Mouse (Mus musculus): ENCODE measurements around the gene Nrg4. TPM values are rescaled to one million over a fixed set of nuclear protein-coding genes. Genes with fewer than 3 reads are reported as not detected.

The Nrg4 gene
- polyA plus RNA-seq, 1 experiment from 2014 or later: 0.81 TPM

- DNase-seq (ENCODE audit: low spot score) (no peak), ATAC-seq (replicated peaks; ENCODE audit: insufficient number of reproducible peaks, low FRiP score, low TSS enrichment, low read depth) (no peak)
- no peak overlapping the region for H3K27ac ChIP-seq (replicated peaks; ENCODE audit: low read depth, low read length)
- no peak overlapping the region for H3K4me2 ChIP-seq (ENCODE audit: low read depth, low read length)
- H3K4me1 ChIP-seq (ENCODE audit: control insufficient read depth, insufficient read depth, low read length): no peaks in the 10 kb centered on the region
- WGBS: 92% methylated on average over 2 of the region's 2 CpGs
- H3K9me3 ChIP-seq (replicated peaks; ENCODE audit: control insufficient read depth, low read length): no peaks in the 10 kb centered on the region
- H3K9ac ChIP-seq (replicated peaks; ENCODE audit: low read length): no peak overlapping the region
- H3K36me3 ChIP-seq (replicated peaks; ENCODE audit: control insufficient read depth, insufficient read depth, low read depth, low read length): no peaks in the 10 kb centered on the region
- no peak overlapping the region for H3K4me3 ChIP-seq (ENCODE audit: low read depth, low read length)
- no peaks in the 10 kb centered on the region for H3K27me3 ChIP-seq (ENCODE audit: control insufficient read depth, insufficient read depth, low read length)
These were observed 127.3 kb downstream of the Nrg4 start for GRCm38 (mm10) chr9:55199348-55199747.

DNA sequence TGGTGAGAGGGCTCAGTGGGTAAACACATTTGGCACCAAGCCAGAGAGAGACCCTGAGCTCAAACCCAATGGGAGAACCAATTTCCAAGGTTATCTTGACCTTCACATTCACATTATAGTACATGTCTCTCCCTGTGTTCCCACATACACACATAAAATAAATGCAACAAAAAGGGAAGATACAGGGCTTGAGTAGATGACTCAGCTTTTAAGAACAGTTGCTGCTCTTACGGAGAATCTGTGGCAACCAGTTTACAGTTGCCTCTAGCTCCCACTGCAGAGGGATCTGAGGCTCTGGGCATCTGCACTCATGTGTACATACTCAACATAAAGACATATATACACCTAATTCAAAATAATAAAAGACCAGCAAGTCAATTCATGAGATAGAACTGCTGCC, 128.4 kb downstream of the Nrg4 start:
- WGBS: 97% methylated on average over 1 of the region's 1 CpGs

DNA sequence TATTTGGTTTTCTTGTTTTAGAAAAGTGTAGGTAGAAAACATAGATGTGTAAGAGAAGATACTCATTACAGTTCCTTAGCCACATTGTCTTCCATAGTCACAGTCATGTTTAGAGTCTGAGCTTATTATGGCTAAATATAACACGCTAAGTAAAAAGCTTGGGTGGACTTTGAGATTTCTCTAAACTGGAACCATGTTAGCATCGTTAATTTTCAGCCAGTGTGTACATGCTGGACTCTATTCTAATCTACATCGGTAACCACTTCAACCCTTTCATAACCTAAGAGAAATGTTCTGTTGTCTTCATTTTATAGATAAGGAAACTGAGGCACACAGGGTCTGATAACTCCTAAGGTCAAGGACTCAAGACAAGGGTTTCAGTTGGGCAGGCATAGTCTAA, 130.8 kb downstream of the Nrg4 start:
- no peaks in the 10 kb centered on the region; the same call in 1 of the 2 replicates for H3K36me3 ChIP-seq (replicated peaks; ENCODE audit: control insufficient read depth, insufficient read depth, low read depth, low read length)
- H3K27me3 ChIP-seq (ENCODE audit: control insufficient read depth, insufficient read depth, low read length): no peaks in the 10 kb centered on the region
- H3K27ac ChIP-seq (replicated peaks; ENCODE audit: low read depth, low read length): no peak overlapping the region
- no peak for ATAC-seq (replicated peaks; ENCODE audit: insufficient number of reproducible peaks, low FRiP score, low TSS enrichment, low read depth)
- no peaks in the 10 kb centered on the region for H3K4me1 ChIP-seq (ENCODE audit: control insufficient read depth, insufficient read depth, low read length)
- no peaks in the 10 kb centered on the region for H3K9me3 ChIP-seq (replicated peaks; ENCODE audit: control insufficient read depth, low read length)
- no peak overlapping the region for H3K9ac ChIP-seq (replicated peaks; ENCODE audit: low read length)
- 96% methylated on average over 3 of the region's 3 CpGs for WGBS
- H3K4me2 ChIP-seq (ENCODE audit: low read depth, low read length): no peak overlapping the region
- no peak overlapping the region for H3K4me3 ChIP-seq (ENCODE audit: low read depth, low read length)
- no peak for DNase-seq (ENCODE audit: low spot score)

More for the DNA sequence above, 128.4 kb downstream of the Nrg4 start:
- no peaks in the 10 kb centered on the region for H3K27me3 ChIP-seq (ENCODE audit: control insufficient read depth, insufficient read depth, low read length)
- H3K9ac ChIP-seq (replicated peaks; ENCODE audit: low read length): no peak overlapping the region
- ATAC-seq (replicated peaks; ENCODE audit: insufficient number of reproducible peaks, low FRiP score, low TSS enrichment, low read depth) (no peak), DNase-seq (ENCODE audit: low spot score) (no peak)
- no peaks in the 10 kb centered on the region for H3K36me3 ChIP-seq (replicated peaks; ENCODE audit: control insufficient read depth, insufficient read depth, low read depth, low read length)
- no peak overlapping the region for H3K27ac ChIP-seq (replicated peaks; ENCODE audit: low read depth, low read length)
- no peak overlapping the region for H3K4me3 ChIP-seq (ENCODE audit: low read depth, low read length)
- H3K9me3 ChIP-seq (replicated peaks; ENCODE audit: control insufficient read depth, low read length): no peaks in the 10 kb centered on the region
- H3K4me1 ChIP-seq (ENCODE audit: control insufficient read depth, insufficient read depth, low read length): no peaks in the 10 kb centered on the region
- H3K4me2 ChIP-seq (ENCODE audit: low read depth, low read length): no peak overlapping the region

GRCm38 (mm10) chr9:55174235-55174634, 152.4 kb downstream of the Nrg4 start:
- Histone ChIP-seq H3K9me3 (replicated peaks; ENCODE audit: control insufficient read depth, low read length) (no peaks in the 10 kb centered on the region), H3K27ac (replicated peaks; ENCODE audit: low read depth, low read length) (no peak overlapping the region), H3K9ac (replicated peaks; ENCODE audit: low read length) (no peak overlapping the region), H3K4me2 (ENCODE audit: low read depth, low read length) (no peak overlapping the region), H3K27me3 (ENCODE audit: control insufficient read depth, insufficient read depth, low read length) (no peaks in the 10 kb centered on the region), H3K4me1 (ENCODE audit: control insufficient read depth, insufficient read depth, low read length) (no peaks in the 10 kb centered on the region), H3K36me3 (replicated peaks; ENCODE audit: control insufficient read depth, insufficient read depth, low read depth, low read length) (no peaks in the 10 kb centered on the region), H3K4me3 (ENCODE audit: low read depth, low read length) (no peak overlapping the region)
- DNase-seq (ENCODE audit: low spot score): no peak
- WGBS: 75% methylated on average over 2 of the region's 2 CpGs
- no peak for ATAC-seq (replicated peaks; ENCODE audit: insufficient number of reproducible peaks, low FRiP score, low TSS enrichment, low read depth)

DNA sequence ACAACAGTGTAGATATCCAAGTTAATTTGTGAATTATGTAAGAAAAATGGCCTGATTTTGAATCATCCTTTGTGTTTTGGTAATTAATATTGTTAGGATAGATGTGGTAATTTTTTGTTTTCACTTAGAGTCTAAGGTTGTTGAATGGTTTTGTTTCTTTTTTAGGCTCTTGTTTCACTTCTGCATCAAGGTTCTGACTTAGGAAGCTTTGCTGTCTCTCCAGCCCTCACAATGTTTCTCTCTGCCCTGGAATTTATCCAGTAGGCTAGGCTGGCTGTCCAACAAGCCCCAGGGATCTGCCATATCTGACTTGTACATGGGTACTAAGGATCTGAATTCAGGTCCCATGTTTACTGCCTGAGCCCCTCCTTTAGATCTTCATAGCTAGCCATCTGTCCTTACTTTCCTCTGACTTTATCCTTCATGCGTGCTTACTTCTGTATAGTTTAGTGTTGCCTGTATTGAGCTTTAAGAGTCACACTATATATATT, 154.4 kb downstream of the Nrg4 start:
- DNase-seq (ENCODE audit: low spot score) (no peak), ATAC-seq (replicated peaks; ENCODE audit: insufficient number of reproducible peaks, low FRiP score, low TSS enrichment, low read depth) (no peak)
- Histone ChIP-seq H3K36me3 (replicated peaks; ENCODE audit: control insufficient read depth, insufficient read depth, low read depth, low read length) (no peaks in the 10 kb centered on the region), H3K9ac (replicated peaks; ENCODE audit: low read length) (no peak overlapping the region), H3K27ac (replicated peaks; ENCODE audit: low read depth, low read length) (no peak overlapping the region), H3K9me3 (replicated peaks; ENCODE audit: control insufficient read depth, low read length) (no peaks in the 10 kb centered on the region), H3K4me2 (ENCODE audit: low read depth, low read length) (no peak overlapping the region), H3K4me1 (ENCODE audit: control insufficient read depth, insufficient read depth, low read length) (no peaks in the 10 kb centered on the region), H3K4me3 (ENCODE audit: low read depth, low read length) (no peak overlapping the region), H3K27me3 (ENCODE audit: control insufficient read depth, insufficient read depth, low read length) (no peaks in the 10 kb centered on the region)
- WGBS: 97% methylated on average over 1 of the region's 1 CpGs

- Histone ChIP-seq H3K4me1 (ENCODE audit: control insufficient read depth, insufficient read depth, low read length) (no peaks in the 10 kb centered on the region), H3K9ac (replicated peaks; ENCODE audit: low read length) (no peak overlapping the region), H3K27ac (replicated peaks; ENCODE audit: low read depth, low read length) (no peak overlapping the region), H3K4me3 (ENCODE audit: low read depth, low read length) (no peak overlapping the region), H3K9me3 (replicated peaks; ENCODE audit: control insufficient read depth, low read length) (no peaks in the 10 kb centered on the region), H3K4me2 (ENCODE audit: low read depth, low read length) (no peak overlapping the region), H3K27me3 (ENCODE audit: control insufficient read depth, insufficient read depth, low read length) (no peaks in the 10 kb centered on the region), H3K36me3 (replicated peaks; ENCODE audit: control insufficient read depth, insufficient read depth, low read depth, low read length) (no peaks in the 10 kb centered on the region)
- WGBS: 85% methylated on average over 7 of the region's 7 CpGs
- ATAC-seq (replicated peaks; ENCODE audit: insufficient number of reproducible peaks, low FRiP score, low TSS enrichment, low read depth) (no peak), DNase-seq (ENCODE audit: low spot score) (no peak)
These were observed 155.8 kb downstream of the Nrg4 start for GRCm38 (mm10) chr9:55170655-55171412.

Other genes with a start within 250 kb of the Nrg4 start
- gene Ube2q2, start 178.0 kb downstream of the Nrg4 start, polyA plus RNA-seq (2014; fragmentation: Nextera tagmentation; extraction: Ambion mirVana): 41.1 and 48.0 TPM in 2 replicates
- 81.7 and 84.4 TPM in 2 replicates for gene Fbxo22, start 117.9 kb downstream of the Nrg4 start, polyA plus RNA-seq (2014; fragmentation: Nextera tagmentation; extraction: Ambion mirVana)
- 0.17 and 0.40 TPM in 2 replicates for gene Tmem266, start 69 bp upstream of the Nrg4 start, polyA plus RNA-seq (2014; fragmentation: Nextera tagmentation; extraction: Ambion mirVana)
- gene Etfa, start 185.4 kb upstream of the Nrg4 start, polyA plus RNA-seq (2014; fragmentation: Nextera tagmentation; extraction: Ambion mirVana): 174 and 187 TPM in 2 replicates
- gene Isl2, start 211.8 kb upstream of the Nrg4 start, polyA plus RNA-seq (2014; fragmentation: Nextera tagmentation; extraction: Ambion mirVana): 23.3 and 30.6 TPM in 2 replicates

All from embryonic facial prominence, embryonic 11.5 days (tissue).